Mouse (Mus musculus) intestine, embryonic 15.5 days (tissue): ENCODE data around the gene Cygb. TPM values are rescaled to one million over a fixed set of nuclear protein-coding genes. Genes with fewer than 3 reads are reported as not detected.
"Not testable (repeated sequence)": the region's sequence is repeated elsewhere in the genome, so short reads cannot be mapped to it uniquely, and the experiment has no call there.

Experiments
- ATAC-seq: fragments of 200-750 bp; cut with Nextera tagmentation; 2 replicates; pipeline ENCODE4 v1.8.0; 2017; ENCODE audit warnings: moderate TSS enrichment, moderate library complexity
- H3K27ac ChIP-seq: fragments of 300-500 bp; sonication (generic); 2 replicates; pipeline ENCODE4 v1.5.1; 2015; ENCODE audit warnings: mild to moderate bottlenecking, inconsistent platforms
- H3K27me3 ChIP-seq: fragments of 300-500 bp; sonication (generic); replicated peaks from 2 replicates; pipeline ENCODE4 v1.6.1; 2015; ENCODE audit warnings: inconsistent platforms
- H3K36me3 ChIP-seq: fragments of 300-500 bp; sonication (generic); 2 replicates; pipeline ENCODE4 v1.6.1; 2015; ENCODE audit warnings: inconsistent platforms
- H3K4me1 ChIP-seq: fragments of 300-500 bp; sonication (generic); replicated peaks from 2 replicates; pipeline ENCODE4 v1.6.1; 2015; ENCODE audit warnings: inconsistent platforms
- H3K4me2 ChIP-seq: fragments of 300-500 bp; sonication (generic); replicated peaks from 2 replicates; pipeline ENCODE4 v1.6.1; 2015; ENCODE audit warnings: mild to moderate bottlenecking, inconsistent platforms
- H3K4me3 ChIP-seq: fragments of 300-500 bp; sonication (generic); replicated peaks from 2 replicates; pipeline ENCODE4 v1.5.1; 2015; ENCODE audit warnings: inconsistent platforms
- H3K9ac ChIP-seq: fragments of 300-500 bp; sonication (generic); 2 replicates; pipeline ENCODE4 v1.6.1; 2015; ENCODE audit warnings: inconsistent platforms
- H3K9me3 ChIP-seq: fragments of 300-500 bp; sonication (generic); 2 replicates; pipeline ENCODE4 v1.6.1; 2016; ENCODE audit warnings: inconsistent platforms
- WGBS: fragments of 180-500 bp; shearing (Covaris S2); methylation state at CpG from one replicate; pipeline ENCODE4 v1.1.7; 2015; 5-methylcytosine and 5-hydroxymethylcytosine counted together
- polyA plus RNA-seq: library from polyadenylated mRNA; unstranded; fragments of >200 nt; fragmentation: Nextera tagmentation; extraction: Ambion mirVana; gene quantifications from 2 replicates; pipeline ENCODE4 v1.2.1, GENCODE M21; 2015

Cygb gene
- polyA plus RNA-seq, 1 experiment from 2014 or later: 12.9 TPM

GRCm38 (mm10) chr11:116671845-116672434 lies 17.8 kb upstream of the Cygb start:
- ATAC-seq: no peak
- 0% methylated on average over 24 of the region's 24 CpGs for WGBS
- Histone ChIP-seq H3K4me3 (peak overlapping the region; percentile 68), H3K4me2 (peak overlapping the region; percentile 72), H3K9me3 (no peaks in the 10 kb centered on the region), H3K27me3 (no peaks in the 10 kb centered on the region), H3K27ac (peak overlapping the region; percentile 61), H3K36me3 (peaks cover 23% of the 10 kb centered on the region), H3K4me1 (peaks cover 18% of the 10 kb centered on the region), H3K9ac (peak overlapping the region; percentile 82)

DNA sequence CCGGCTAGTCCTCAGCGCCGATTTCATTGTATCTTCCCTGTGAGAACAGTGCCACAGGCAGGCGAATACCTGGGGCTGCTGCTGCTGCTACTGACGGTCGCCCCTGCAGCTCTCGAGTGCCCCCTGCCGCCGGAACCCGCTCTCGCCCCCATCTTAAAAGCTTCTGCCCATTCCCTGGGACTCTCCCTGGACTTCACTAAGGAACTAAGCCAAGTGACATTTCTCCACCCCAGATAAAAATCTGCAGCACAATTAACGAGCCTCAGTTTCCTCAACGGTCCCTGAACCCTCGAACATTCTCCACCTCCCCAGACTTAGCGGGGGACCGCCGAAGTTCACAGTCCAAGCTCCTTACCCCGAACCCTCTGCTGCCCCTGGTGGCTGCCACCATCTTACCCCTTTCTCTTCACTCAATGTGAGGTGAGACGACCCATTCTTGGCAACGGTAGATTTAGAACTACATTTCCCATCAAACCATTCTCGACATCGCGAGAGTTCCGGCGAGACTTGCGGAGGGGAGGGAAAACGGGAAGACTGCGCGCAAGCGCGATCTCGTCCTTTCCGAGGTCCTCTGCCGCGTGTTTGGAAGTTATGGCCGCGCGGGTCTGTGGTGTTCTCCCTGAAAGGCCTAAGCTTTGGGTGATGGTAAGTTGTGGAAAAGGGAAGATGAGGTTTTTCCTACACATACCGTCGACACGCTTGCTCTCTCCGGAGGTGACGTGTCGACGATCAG lies 17.2 kb upstream of the Cygb start:
- peak; percentile 87 for ATAC-seq
- Histone ChIP-seq H3K9me3 (no peaks in the 10 kb centered on the region), H3K4me2 (peak overlapping the region; percentile 72), H3K9ac (peak overlapping the region; percentile 82), H3K36me3 (peaks cover 16% of the 10 kb centered on the region), H3K4me1 (peaks cover 18% of the 10 kb centered on the region), H3K27ac (peak overlapping the region; percentile 61), H3K4me3 (peak overlapping the region; percentile 68), H3K27me3 (no peaks in the 10 kb centered on the region)
- 2% methylated on average over 45 of the region's 45 CpGs for WGBS

DNA sequence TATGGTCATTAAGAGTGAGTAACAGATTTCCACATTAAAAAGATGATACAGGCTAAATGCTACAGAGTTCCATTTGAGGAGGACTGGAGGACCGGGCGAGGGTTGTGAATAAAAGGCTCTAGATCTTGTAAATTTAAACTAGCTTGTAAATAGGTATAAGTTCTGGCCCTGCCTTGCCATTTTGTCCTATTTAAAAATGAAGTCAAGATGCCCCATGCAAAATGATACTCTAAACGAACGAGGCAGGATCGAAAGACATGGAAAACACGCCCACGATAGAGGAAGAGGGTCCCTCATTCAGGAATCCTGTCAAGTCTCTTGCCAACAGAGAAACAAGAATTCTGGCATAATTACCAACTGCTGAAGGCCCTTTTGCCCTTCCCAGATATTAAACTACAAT lies 16.3 kb upstream of the Cygb start:
- Histone ChIP-seq H3K9ac (no peak overlapping the region), H3K4me2 (peak overlapping the region; percentile 72; the same call in 1 of the 2 replicates)
- WGBS: 79% methylated on average over 7 of the region's 7 CpGs

DNA sequence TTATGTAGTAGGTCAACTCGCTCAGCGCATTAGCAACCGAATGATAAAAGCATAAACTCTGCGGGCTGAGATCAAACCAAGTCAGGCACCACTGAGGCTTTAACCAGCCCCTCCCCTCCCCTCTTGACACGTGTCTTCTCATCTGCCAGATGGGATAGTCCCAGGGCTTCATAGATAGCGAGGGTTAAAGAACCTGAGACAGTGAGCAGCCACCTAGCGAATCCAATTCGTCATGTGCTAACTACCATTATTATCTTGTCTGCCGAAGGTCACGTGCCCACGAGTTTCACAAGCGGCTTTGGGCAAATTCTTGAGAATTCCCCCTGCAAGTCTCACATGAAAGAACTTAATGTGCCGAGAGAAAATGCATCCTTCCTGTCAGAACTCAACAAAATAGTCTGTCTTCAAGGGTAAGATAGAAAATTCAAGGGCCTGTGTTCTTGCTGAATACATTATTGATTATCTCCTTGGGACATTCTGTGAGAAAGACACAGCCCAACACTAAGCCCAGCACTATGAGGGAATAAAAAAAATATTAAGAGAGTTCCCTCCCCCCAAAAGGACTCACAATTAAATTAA lies 15.8 kb upstream of the Cygb start:
- Histone ChIP-seq H3K36me3 (peaks cover 10% of the 10 kb centered on the region), H3K4me1 (peaks cover 18% of the 10 kb centered on the region), H3K27me3 (no peaks in the 10 kb centered on the region), H3K9ac (no peak overlapping the region), H3K4me3 (no peak overlapping the region), H3K27ac (no peak overlapping the region), H3K9me3 (no peaks in the 10 kb centered on the region), H3K4me2 (no peak overlapping the region)
- ATAC-seq: no peak
- 43% methylated on average over 13 of the region's 13 CpGs for WGBS

More for the DNA sequence above, 16.3 kb upstream of the Cygb start:
- Histone ChIP-seq H3K9me3 (no peaks in the 10 kb centered on the region), H3K27me3 (no peaks in the 10 kb centered on the region), H3K4me1 (peaks cover 18% of the 10 kb centered on the region), H3K27ac (no peak overlapping the region), H3K36me3 (peaks cover 10% of the 10 kb centered on the region), H3K4me3 (no peak overlapping the region)
- ATAC-seq: no peak

- no peak overlapping the region for H3K9ac ChIP-seq
- no peak for ATAC-seq
- no peaks in the 10 kb centered on the region for H3K9me3 ChIP-seq
- no peak overlapping the region for H3K4me2 ChIP-seq
- H3K27ac ChIP-seq: no peak overlapping the region
- H3K4me1 ChIP-seq: peaks cover 17% of the 10 kb centered on the region
- H3K27me3 ChIP-seq: no peaks in the 10 kb centered on the region
- 17% methylated on average over 5 of the region's 5 CpGs for WGBS
- H3K4me3 ChIP-seq: no peak overlapping the region
- peaks cover 6% of the 10 kb centered on the region for H3K36me3 ChIP-seq
Measured at GRCm38 (mm10) chr11:116669316-116669715, 15.2 kb upstream of the Cygb start.

- Histone ChIP-seq H3K36me3 (0 out of 2 replicates have a peak, but pooled peaks cover 4% of the 10 kb centered on the region), H3K4me2 (no peak overlapping the region), H3K27ac (no peak overlapping the region), H3K4me1 (peaks cover 14% of the 10 kb centered on the region), H3K9ac (no peak overlapping the region), H3K4me3 (no peak overlapping the region), H3K27me3 (no peaks in the 10 kb centered on the region), H3K9me3 (no peaks in the 10 kb centered on the region)
- WGBS: 42% methylated on average over 7 of the region's 7 CpGs
- no peak for ATAC-seq
Measured at GRCm38 (mm10) chr11:116668839-116669238, 14.7 kb upstream of the Cygb start.

DNA sequence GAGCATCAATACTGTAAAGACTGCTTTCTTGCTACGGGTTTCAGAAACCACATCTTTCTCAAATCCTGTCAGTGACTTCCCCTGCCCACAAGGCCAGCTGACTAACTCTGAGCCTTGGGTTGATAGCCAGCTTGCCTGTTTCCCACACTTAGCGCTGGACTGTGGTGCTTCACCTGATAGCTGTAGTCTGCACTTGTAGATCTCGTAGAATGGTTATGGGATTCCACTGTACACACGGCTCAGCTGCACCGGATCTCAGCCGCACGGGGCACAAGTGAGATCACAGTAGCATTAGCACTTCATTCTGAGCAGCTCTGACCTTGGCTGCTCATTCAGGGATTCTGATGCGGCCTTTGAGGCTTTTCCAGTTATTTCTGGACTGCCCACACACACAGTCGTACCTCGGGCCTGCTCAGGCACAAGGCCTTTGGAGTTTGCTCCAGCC lies 14.3 kb upstream of the Cygb start:
- Histone ChIP-seq H3K9ac (no peak overlapping the region), H3K27ac (no peak overlapping the region), H3K27me3 (no peaks in the 10 kb centered on the region), H3K4me2 (no peak overlapping the region), H3K4me3 (no peak overlapping the region), H3K4me1 (peaks cover 13% of the 10 kb centered on the region), H3K36me3 (0 out of 2 replicates have a peak, but pooled peaks cover 4% of the 10 kb centered on the region), H3K9me3 (no peaks in the 10 kb centered on the region)
- WGBS: 76% methylated on average over 10 of the region's 10 CpGs
- ATAC-seq: no peak

GRCm38 (mm10) chr11:116667930-116668329 lies 13.8 kb upstream of the Cygb start:
- H3K27me3 ChIP-seq: no peaks in the 10 kb centered on the region
- H3K9me3 ChIP-seq: no peaks in the 10 kb centered on the region
- no peak overlapping the region for H3K4me2 ChIP-seq
- H3K27ac ChIP-seq: no peak overlapping the region
- no peak for ATAC-seq
- H3K36me3 ChIP-seq: 0 out of 2 replicates have a peak, but pooled peaks cover under 1% of the 10 kb centered on the region
- WGBS: 72% methylated on average over 8 of the region's 8 CpGs
- H3K4me1 ChIP-seq: peaks cover 12% of the 10 kb centered on the region
- H3K9ac ChIP-seq: no peak overlapping the region
- H3K4me3 ChIP-seq: no peak overlapping the region

DNA sequence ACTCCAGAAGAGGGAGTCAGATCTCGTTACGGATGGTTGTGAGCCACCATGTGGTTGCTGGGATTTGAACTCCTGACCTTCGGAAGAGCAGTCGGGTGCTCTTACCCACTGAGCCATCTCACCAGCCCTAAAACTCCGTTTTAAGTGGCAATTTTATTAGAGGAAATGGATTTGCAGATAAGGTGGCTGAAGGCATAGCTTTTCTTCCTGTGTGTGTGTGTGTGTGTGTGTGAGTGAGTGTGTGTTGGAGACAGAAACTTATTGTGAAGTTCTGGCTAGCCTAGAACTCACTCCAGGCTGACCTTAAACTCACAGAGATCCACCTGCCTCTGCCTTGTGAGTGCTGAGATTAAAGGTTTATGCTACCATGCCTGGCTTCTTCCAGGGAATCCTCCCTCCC lies 12.9 kb upstream of the Cygb start:
- 81% methylated on average over 5 of the region's 5 CpGs for WGBS
- H3K27me3 ChIP-seq: not testable (repeated sequence)

GRCm38 (mm10) chr11:116666566-116666965 lies 12.5 kb upstream of the Cygb start:
- 73% methylated on average over 9 of the region's 9 CpGs for WGBS
- H3K27ac ChIP-seq: no peak overlapping the region
- no peak for ATAC-seq

More for the DNA sequence above, 12.9 kb upstream of the Cygb start:
- H3K4me1 ChIP-seq: peaks cover 14% of the 10 kb centered on the region; the same call in 1 of the 2 replicates
- not testable (repeated sequence) for ATAC-seq, H3K4me2 ChIP-seq, H3K36me3 ChIP-seq, H3K9me3 ChIP-seq, H3K4me3 ChIP-seq, H3K27ac ChIP-seq, H3K9ac ChIP-seq

DNA sequence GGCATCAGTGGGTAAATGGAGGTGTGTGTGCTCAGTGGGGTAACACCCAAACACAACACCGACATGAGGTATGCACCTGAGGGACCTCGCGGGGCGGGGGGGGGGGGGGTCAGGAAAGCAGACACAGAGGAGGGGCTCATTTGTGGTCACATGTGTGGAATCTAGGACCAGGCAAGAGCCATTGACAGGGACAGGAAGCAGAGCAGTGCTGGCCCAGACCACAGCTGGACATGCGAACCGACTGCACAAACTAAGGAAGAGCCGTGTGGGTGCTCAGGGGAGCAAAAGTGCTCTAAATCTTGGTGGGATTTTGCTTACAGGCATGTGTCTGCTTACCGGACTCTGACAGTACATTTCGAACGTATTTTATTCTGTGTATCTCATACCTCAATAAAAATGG lies 11.2 kb upstream of the Cygb start:
- H3K4me1 ChIP-seq: peaks cover 30% of the 10 kb centered on the region
- H3K4me3 ChIP-seq: no peak overlapping the region
- 54% methylated on average over 10 of the region's 10 CpGs for WGBS

More at GRCm38 (mm10) chr11:116666566-116666965, 12.5 kb upstream of the Cygb start:
- H3K27me3 ChIP-seq: peaks cover 6% of the 10 kb centered on the region; the same call in 1 of the 2 replicates
- H3K36me3 ChIP-seq: no peaks in the 10 kb centered on the region
- no peaks in the 10 kb centered on the region for H3K9me3 ChIP-seq
- no peak overlapping the region for H3K4me3 ChIP-seq
- peaks cover 19% of the 10 kb centered on the region; the same call in 1 of the 2 replicates for H3K4me1 ChIP-seq
- no peak overlapping the region for H3K9ac ChIP-seq
- H3K4me2 ChIP-seq: no peak overlapping the region

DNA sequence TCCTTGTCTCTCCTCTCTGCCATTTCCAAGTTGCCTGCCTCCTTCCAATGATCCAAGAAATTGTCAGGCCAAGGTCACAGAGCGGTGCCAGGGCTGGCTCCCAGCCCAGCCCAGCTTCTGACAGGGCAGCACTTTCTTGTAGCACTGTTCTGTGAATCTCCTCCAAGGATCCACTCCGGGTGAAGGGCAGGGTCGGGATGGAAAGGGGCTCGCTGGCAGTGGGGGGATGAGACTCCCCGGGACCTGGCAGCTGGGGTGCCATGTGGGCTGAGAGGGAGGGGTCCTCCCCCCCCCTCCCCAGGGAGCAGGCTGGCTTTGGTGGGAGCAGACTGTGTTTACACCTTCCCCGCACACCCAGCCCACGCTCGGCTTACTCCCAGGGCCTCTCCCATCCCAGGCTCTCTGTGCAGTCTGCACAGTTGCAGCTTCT lies 7.8 kb upstream of the Cygb start:
- no peak overlapping the region for H3K4me2 ChIP-seq
- H3K27me3 ChIP-seq: peaks cover 6% of the 10 kb centered on the region; the same call in 1 of the 2 replicates
- H3K4me3 ChIP-seq: no peak overlapping the region
- H3K9ac ChIP-seq: 0 out of 2 replicates have a peak overlapping the region, but pooled peaks have one; percentile 13
- no peak for ATAC-seq
- no peaks in the 10 kb centered on the region for H3K36me3 ChIP-seq
- H3K4me1 ChIP-seq: peaks cover 36% of the 10 kb centered on the region
- no peaks in the 10 kb centered on the region for H3K9me3 ChIP-seq
- WGBS: 58% methylated on average over 8 of the region's 8 CpGs
- no peak overlapping the region for H3K27ac ChIP-seq

More for the DNA sequence above, 11.2 kb upstream of the Cygb start:
- Histone ChIP-seq H3K4me2 (no peak overlapping the region), H3K36me3 (no peaks in the 10 kb centered on the region), H3K27me3 (peaks cover 6% of the 10 kb centered on the region; the same call in 1 of the 2 replicates), H3K9me3 (no peaks in the 10 kb centered on the region), H3K9ac (no peak overlapping the region), H3K27ac (no peak overlapping the region)
- no peak for ATAC-seq
